Mouse (Mus musculus) layer of hippocampus, adult 6 months (tissue): ENCODE measurements around the gene S100a1. TPM values are rescaled to one million over a fixed set of nuclear protein-coding genes. Genes with fewer than 3 reads are reported as not detected.

Experiments
- long read RNA-seq, 2 experiments: library from polyadenylated mRNA; unstranded; transcript quantifications; one replicate each; pipeline ENCODE4 v2.0.0; 2019 to 2020
- polyA plus RNA-seq: library from polyadenylated mRNA; unstranded; fragments of <200 nt; fragmentation: Nextera tagmentation; gene quantifications from 2 replicates; pipeline ENCODE4 v1.2.3, GENCODE M21; 2021

S100a1 gene
- 287 and 351 TPM in 2 replicates for polyA plus RNA-seq
- long read RNA-seq, experiment 1, transcript S100a1-201 (3 exons, 677 nt), result major isoform, 103 of 110 reads
- long read RNA-seq, experiment 1, partial matches to known transcripts, result 1 of 110 reads
- long read RNA-seq, experiment 1, other reads (novel, unspliced or antisense), result 6 of 110 reads
- long read RNA-seq, experiment 2, transcript S100a1-201 (3 exons, 677 nt), result major isoform, 17 of 18 reads
- long read RNA-seq, experiment 2, partial matches to known transcripts, result 0 of 18 reads
- long read RNA-seq, experiment 2, other reads (novel, unspliced or antisense), result 1 of 18 reads

DNA sequence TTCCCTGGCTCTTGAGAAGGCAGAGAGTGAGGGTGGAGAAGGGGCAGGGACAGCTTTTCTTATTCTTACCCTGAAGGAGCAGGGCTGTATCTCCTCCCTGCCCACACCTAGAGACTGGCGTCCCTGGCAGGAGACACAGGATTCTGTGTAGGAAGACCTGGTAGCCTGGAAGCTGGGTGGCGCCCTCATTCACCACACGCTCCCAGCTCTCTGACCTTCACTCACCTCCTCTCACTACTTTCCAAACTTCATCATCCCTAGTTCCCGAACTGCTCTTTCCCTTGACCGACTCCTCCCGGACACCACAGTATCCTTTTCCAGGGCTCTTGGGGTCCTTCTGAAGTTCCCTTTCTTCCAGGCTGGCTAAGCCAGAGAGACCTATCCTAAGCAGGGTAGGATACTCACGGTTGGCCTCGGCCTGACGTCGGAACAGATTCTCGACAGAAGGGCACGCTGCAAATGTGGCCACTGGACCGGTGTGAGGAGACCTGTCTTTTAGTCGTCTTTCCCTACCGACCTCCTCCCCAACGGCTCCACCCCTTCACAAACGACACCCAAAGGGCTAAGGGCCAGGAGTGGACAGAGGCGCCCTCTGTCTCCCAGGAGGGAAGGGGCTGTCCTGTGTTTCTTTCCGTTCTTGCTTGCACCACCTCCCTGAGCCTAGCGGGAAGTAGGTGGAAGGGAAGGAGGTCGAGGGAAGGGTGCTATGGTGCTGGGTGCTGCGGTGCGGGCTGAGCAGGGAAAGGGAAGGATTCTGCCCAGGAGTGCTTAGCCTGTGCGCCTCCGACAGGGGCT lies at the start of gene S100a1, which contains the start of gene S100a13:
TSS of gene S100a1 (minus strand) at position 597 of the 795 bp plus-strand sequence.
TSS of gene S100a13 (plus strand) at position 640 of the 795 bp plus-strand sequence.

DNA sequence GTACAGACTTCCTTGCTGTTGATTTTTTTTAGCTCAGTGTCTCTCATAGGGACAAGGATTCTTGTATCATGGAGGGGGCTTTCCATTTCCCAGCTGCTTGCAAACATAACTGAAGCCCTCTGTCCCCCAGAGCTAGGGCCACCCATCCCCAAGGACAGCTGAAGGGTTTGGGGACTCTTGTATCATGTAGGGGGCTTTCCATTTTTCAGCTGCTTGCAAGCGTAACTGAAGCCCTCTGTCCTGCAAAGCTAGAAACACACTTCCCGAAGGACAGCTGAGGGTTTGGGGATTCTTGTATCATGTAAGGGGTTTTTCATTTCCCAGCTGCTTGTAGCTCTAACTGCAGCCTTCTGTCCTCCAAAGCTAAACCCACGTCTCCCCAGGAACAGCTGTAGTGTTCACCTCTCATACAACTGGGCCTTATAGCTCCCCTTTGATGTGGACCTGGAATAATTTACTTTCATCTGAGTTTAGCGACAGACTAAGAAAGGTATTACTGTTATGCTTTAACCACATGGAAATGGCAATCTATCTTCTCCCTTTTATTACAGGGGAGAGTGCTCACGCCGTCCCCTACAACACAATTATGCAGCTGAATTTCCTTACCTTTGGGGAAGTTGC lies 45.9 kb upstream of the S100a1 start, which contains the start of gene S100a3:
TSS of gene S100a3 (plus strand) at position 571 of the 621 bp plus-strand sequence.

DNA sequence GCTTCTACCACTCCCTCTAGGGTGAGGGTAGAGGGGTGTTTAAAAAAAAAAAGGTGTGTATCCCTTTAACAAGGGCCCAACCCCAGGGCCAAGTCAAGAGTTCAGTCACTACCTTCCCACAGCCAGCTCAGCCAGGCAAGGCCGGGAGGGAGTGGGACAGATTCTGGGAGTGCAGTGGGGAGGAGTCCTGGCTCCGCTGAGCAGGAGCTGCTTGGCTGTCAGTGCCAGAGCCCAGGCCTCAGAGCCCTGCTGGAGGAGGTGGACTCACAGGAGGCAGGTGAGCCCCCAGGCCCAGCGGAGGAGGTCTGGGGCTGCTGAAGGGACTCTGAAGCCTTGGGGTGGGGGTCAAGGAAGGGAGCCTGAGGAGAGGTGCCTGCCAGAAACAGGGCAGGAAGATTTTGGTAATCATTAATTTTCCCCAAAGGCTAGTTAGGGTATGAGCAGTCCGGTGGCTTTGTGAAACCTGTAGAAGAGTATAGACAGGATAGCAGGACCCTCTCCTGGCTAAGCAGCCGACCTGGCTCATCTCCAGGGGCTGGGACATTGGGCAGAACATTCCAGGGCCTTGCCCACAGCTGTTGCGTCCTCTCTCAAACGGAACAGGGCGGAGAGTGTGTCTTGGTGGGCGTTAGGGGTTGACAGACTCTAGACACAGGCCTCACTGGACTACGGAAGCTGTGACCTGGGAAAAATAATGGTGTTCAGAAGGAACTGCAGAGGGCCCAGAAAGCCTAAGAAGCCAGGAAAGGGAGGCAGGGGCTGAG lies 23.1 kb upstream of the S100a1 start, which contains the start of gene S100a16:
TSS of gene S100a16 (plus strand) at position 114 of the 764 bp plus-strand sequence.

DNA sequence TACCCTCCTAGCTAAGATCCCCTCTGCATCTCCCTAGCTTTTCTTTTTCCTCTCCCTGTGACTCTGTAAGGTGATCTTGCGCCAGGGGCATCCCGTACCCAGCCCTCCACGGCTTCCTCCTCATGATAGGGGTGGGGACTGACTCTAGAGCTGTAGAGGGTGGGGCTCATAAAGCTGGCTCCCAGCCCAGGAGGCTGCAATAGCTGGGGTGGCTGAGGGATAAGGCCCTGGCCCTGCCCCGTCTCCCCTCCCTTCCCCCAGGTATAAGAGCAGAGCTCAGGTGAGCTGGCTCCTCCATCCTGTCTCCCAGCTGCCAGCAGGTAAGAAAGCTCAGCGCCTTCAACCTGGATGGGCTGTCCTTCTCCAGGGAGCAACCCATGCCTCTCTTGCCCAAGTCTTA lies 12.4 kb upstream of the S100a1 start, which contains the start of gene S100a14:
TSS of gene S100a14 (plus strand) at position 277 of the 400 bp plus-strand sequence.

DNA sequence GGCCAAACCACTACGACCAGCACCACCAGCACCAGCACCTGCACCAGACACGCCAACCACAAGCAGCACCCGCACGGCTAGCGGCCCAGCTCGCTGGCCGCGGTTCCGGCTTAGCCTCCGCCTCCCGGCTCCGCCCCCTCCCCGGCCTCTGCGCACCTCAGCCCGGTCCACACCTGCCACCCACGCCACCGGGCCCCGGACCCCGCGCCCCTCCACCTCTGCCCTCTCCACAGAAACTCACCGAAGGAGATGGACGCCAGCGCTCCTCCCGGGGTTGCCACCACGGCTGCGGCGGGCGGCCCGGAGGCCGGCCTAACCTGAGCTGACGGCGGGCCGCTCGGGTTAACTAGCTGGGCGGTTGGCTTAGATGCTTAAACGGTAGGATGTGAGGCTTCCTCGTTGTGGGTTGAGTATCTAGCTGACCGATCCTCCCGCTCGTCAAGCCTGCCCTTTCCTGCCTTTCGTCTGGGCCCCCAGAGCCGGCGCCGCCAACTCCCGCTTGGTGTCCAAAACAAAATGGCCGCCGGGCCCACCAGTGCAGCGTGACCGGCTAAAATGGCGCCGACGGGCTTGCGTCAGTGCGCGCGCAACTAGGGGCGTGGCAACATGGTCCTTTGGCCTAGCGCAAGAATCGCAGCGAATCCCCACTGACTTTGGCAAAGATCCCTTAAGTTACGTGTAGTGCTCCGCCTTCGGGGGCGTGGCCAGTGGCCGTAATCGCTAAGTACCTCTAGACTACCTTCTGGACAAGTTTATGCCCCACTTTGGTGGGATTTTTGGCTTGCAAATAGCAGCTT lies 5.0 kb downstream of the S100a1 start, which contains the start of gene Chtop:
TSS of gene Chtop (minus strand) at position 549 of the 797 bp plus-strand sequence.

DNA sequence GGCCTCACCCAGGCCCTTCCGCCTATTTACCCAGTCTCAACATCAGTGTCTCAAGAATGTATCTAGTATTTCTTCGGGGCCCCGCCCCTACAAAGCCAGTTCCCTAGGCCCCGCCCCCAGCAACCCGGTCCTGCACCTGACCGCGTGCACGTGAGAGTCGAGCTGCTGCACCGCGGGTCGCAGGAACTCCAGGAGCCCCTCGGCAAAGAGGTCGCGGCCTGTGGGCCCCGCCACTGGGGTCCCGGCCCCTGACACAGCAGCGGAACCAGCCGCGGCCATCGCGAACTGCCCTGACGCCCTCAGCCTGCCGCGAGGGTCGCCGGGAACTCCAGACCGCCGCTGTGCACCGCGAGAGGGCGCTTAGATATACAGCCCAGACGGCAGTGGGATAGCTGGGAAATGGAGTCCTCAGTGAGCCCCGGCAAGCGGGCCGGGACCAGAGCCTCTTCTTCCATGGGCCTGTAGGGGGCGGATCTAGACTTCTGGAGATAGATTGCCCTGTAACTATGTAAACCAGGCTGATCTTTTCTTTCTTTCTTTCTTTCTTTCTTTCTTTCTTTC lies 23.4 kb downstream of the S100a1 start, which contains the start of gene Snapin:
TSS of gene Snapin (minus strand) at position 338 of the 561 bp plus-strand sequence.

DNA sequence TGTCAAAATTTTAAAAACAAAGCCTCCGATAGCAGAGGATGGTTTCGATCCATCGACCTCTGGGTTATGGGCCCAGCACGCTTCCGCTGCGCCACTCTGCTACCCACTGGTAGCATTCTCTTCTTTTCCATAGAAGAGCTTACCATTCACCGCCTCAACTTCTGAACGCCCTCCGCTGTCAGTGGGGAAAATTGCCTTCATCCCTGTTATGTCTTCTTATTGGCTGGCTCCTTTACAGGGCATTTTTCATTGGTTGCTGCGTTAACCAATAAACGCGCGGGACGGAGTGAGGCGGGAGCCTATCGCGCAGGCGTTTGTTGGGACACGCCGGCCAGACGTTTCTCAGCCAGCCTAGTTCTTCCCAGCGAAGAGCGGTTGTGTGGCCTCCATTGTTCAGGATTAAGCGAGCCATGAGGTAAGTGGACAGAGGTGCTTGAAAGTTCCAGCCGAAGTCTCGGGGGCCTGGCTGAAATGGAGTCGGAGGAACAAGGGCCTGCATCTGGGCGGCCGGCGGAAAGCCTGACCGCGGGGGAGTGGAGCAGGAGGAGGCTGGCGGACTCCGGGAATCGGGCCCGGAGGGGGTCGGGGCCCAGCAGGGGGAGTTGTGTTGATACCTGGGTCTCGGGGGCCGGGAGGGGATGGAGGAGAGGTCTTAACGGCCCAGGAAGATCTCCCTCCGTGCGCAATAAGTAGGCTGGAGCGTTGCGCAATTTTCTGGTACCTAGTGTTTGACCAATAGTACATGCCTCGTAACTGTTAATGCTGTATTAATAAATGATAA lies 38.2 kb downstream of the S100a1 start, which contains the start of gene Ilf2:
TSS of gene Ilf2 (plus strand) at position 296 of the 781 bp plus-strand sequence.

DNA sequence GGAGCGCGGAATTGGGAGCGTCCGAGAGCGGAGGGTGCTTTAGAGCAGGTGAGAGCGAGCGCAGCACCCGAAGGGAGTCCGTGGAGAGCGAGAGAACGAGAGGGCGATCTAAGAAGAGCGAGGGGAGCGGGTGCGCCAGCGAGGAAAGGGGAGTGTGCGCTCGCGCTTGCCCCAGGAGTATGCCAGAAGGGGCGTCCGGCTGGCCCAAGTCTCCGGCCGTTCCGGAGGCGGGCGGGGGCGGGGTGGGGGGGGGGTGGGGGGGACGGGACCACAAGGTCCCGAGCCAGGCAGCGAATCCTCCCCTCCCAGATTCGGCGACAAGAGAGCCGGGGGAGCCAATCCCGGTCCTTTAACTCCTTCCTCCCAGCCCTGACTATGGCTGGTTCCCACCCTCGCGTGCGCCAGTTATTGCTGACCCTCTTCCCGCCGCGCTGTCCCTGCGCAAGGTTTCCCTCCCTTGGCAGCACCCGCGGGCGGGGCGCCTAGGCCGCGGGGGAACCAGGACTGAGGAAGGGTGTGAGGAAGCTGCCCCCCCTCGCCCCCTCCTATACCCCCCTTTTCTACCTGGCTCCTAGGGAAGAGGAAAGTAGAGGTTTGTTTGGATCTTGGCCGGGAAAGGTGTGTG lies 48.4 kb downstream of the S100a1 start, which contains the start of gene Npr1:
TSS of gene Npr1 (minus strand) at position 181 of the 625 bp plus-strand sequence.

Other genes starting within 250 kb of the S100a1 start
- 6.4 and 6.6 TPM in 2 replicates for gene Dennd4b, start 249.2 kb downstream of the S100a1 start, polyA plus RNA-seq
- 14.5 and 17.0 TPM in 2 replicates for gene Gatad2b, start 221.2 kb downstream of the S100a1 start, polyA plus RNA-seq
- gene Slc27a3, start 124.5 kb downstream of the S100a1 start, polyA plus RNA-seq, result 3.6 TPM in 2 replicates
- 12.0 and 12.8 TPM in 2 replicates for gene Ints3, start 80.8 kb downstream of the S100a1 start, polyA plus RNA-seq
- 0.78 and 0.92 TPM in 2 replicates for gene Npr1, start 48.5 kb downstream of the S100a1 start, polyA plus RNA-seq
- gene Ilf2, start 38.3 kb downstream of the S100a1 start, polyA plus RNA-seq, result 70.1 and 73.7 TPM in 2 replicates
- 91.8 and 96.6 TPM in 2 replicates for gene Snapin, start 23.4 kb downstream of the S100a1 start, polyA plus RNA-seq
- 86.8 and 92.3 TPM in 2 replicates for gene Chtop, start 4.9 kb downstream of the S100a1 start, polyA plus RNA-seq
- 174 and 206 TPM in 2 replicates for gene S100a13, start within 50 bp of the S100a1 start, polyA plus RNA-seq
- 0.15 TPM in 1 of 2 replicates, not detected in the other for gene S100a14, start 12.5 kb upstream of the S100a1 start, polyA plus RNA-seq
- 198 and 207 TPM in 2 replicates for gene S100a16, start 22.9 kb upstream of the S100a1 start, polyA plus RNA-seq
- gene S100a3, start 46.2 kb upstream of the S100a1 start, polyA plus RNA-seq, result 0.58 and 1.2 TPM in 2 replicates
- not detected in 2 replicates for gene S100a2, start 75.9 kb upstream of the S100a1 start, polyA plus RNA-seq
- not detected in 2 replicates for gene Gm42674, start 87.5 kb upstream of the S100a1 start, polyA plus RNA-seq
- gene S100a4, start 89.4 kb upstream of the S100a1 start, polyA plus RNA-seq, result 5.3 and 5.8 TPM in 2 replicates
- not detected in 2 replicates for gene S100a5, start 94.1 kb upstream of the S100a1 start, polyA plus RNA-seq
- 46.6 and 59.7 TPM in 2 replicates for gene S100a6, start 98.5 kb upstream of the S100a1 start, polyA plus RNA-seq
- 0.10 TPM in 1 of 2 replicates, not detected in the other for gene S100a7a, start 139.6 kb upstream of the S100a1 start, polyA plus RNA-seq
- gene S100a8, start 154.6 kb upstream of the S100a1 start, polyA plus RNA-seq, result 0.62 and 0.70 TPM in 2 replicates
- gene S100a9, start 181.3 kb upstream of the S100a1 start, polyA plus RNA-seq, result not detected in 2 replicates
- gene Pglyrp4, start 212.5 kb upstream of the S100a1 start, polyA plus RNA-seq, result not detected in 2 replicates